Mouse (Mus musculus): ENCODE data around the gene Tiparp.

DNA sequence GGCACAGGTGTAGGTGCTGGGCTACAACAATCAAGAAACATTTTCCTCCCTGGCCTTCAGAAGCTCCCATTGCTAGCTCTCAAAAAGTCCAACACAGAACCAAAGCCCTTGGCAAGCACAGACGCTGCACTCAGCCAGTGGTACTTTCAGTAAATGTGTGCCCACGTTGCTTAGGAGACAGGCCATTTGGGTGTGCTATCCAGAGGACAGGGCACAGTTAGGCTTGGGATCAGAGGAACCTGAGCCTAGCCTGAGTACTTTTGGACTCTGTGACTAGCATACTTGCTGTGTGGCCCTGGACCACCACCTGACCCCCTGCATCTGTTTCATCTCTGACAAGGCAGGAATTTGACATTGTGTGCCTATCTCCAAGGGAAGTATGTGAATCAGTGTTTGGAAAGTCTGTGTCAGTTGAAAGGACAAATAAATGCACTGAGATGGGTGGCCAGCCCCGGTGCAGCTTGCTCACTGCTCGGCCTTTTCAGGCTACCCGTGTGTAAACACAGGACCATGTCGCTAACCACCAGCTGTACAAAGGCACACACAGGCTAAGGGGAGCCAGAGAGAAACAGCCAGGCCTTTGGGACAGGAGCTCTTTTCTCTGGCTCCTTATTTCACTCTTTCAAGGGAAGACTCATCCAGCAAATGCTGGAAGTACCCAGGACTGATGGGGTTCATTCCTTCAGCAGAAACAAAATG is 35.9 kb downstream of the Tiparp start:
- TF ChIP-seq MAX (IDR thresholded peaks at IDR 0.05; ENCODE audit: low read depth) (no peak), POLR2A (IDR thresholded peaks at IDR 0.05; ENCODE audit: insufficient read length, low read depth) (no peak), CEBPB (IDR thresholded peaks at IDR 0.05; ENCODE audit: insufficient read depth, poor library complexity, severe bottlenecking) (no peak), POLR2AphosphoS2 (IDR thresholded peaks at IDR 0.05; ENCODE audit: insufficient read length, low read depth) (no peak), USF1 (IDR thresholded peaks at IDR 0.05; ENCODE audit: low read depth) (no peak), TCF12 (IDR thresholded peaks at IDR 0.05; ENCODE audit: insufficient read depth, poor library complexity, severe bottlenecking) (no peak), REST (IDR thresholded peaks at IDR 0.05; ENCODE audit: insufficient read depth, insufficient read length) (no peak), E2F4 (IDR thresholded peaks at IDR 0.05; ENCODE audit: insufficient read depth) (no peak), TCF3 (IDR thresholded peaks at IDR 0.05; ENCODE audit: insufficient read length, low read depth) (no peak), SRF (IDR thresholded peaks at IDR 0.05; ENCODE audit: control insufficient read depth, insufficient read length, low read depth) (no peak), MYOD1 (IDR thresholded peaks at IDR 0.05; ENCODE audit: control insufficient read depth in 1 of 3, insufficient read length in 2 of 3, low read depth in 2 of 3) (no peak), MYOG (IDR thresholded peaks at IDR 0.05; ENCODE audit: control insufficient read depth in 1 of 3, insufficient read depth in 1 of 3, insufficient read length in 2 of 3, low read depth in 2 of 3) (no peak)

All from myocyte (in vitro differentiated cells).